Mouse (Mus musculus) liver, postnatal 0 days (tissue): ENCODE measurements at regions not wholly inside any gene's neighbourhood (a gene's known extent, or its start where the extent isn't known, plus 50 kb on each side); places are given as distances from the start of the nearest gene placed in this dataset.

Source experiments
- CTCF ChIP-seq: sonication (generic); IDR thresholded peaks from 2 replicates; pipeline ENCODE4 v1.5.1; 2016; ENCODE audit warnings: antibody characterized with exemption, low read depth
- EP300 ChIP-seq: IDR thresholded peaks from 2 replicates; pipeline ENCODE4 v1.6.1; 2016; ENCODE audit warnings: antibody characterized with exemption, low read depth, mild to moderate bottlenecking

- no peak for TF ChIP-seq EP300
- TF ChIP-seq CTCF = no peak
These were observed 896.4 kb downstream of the Adgrl2 start for GRCm38 (mm10) chr3:148093930-148094329.
